In genomic region chr13:59557185-59557985, GRCm38 (mm10) we compare ENCODE assay signal across 8 mouse cellular contexts. TPM values are rescaled to one million over a fixed set of nuclear protein-coding genes. Genes with fewer than 3 reads are reported as not detected.
A peak's percentile ranks its signal among the peaks of the same experiment; 100 is the strongest.
DNase-seq lines count a peak whose midpoint lies in the region; ATAC-seq and TF ChIP-seq lines count a peak whose summit lies in the region.

No protein-coding gene starts in this region.

- peak; percentile 58 for ATAC-seq in G1E (ENCODE audit: extremely low read depth, insufficient number of reproducible peaks, low FRiP score, poor library complexity, severe bottlenecking)
- peak; percentile 92 for ATAC-seq in forebrain, embryonic 15.5 days (replicated peaks)
- peak; percentile 93 for ATAC-seq in neural tube, embryonic 15.5 days (ENCODE audit: low FRiP score)

- H3K4me1 ChIP-seq in G1E (ENCODE audit: insufficient read depth, low read depth, low read length), result peaks cover 58% of the 10 kb centered on the region
- peaks cover 30% of the 10 kb centered on the region for H3K4me1 ChIP-seq in forebrain, embryonic 15.5 days
- peaks cover 29% of the 10 kb centered on the region for H3K4me1 ChIP-seq in neural tube, embryonic 15.5 days

- intact Hi-C loops in heart, postnatal 25 days (cut with DNase I), result no loop called here

- H3K9me3 ChIP-seq in G1E (replicated peaks), result no peaks in the 10 kb centered on the region
- H3K9me3 ChIP-seq in forebrain, embryonic 15.5 days, result no peaks in the 10 kb centered on the region
- H3K9me3 ChIP-seq in neural tube, embryonic 15.5 days (replicated peaks), result no peaks in the 10 kb centered on the region

- peak; percentile 95 for DNase-seq in G1E (ENCODE audit: low spot score)
- peak; percentile 92 for DNase-seq in cerebellum, adult 11-12 months
- DNase-seq in heart, postnatal 25 days (ENCODE audit: low spot score), result peak; percentile 79
- DNase-seq in layer of hippocampus, adult 18-20 months (ENCODE audit: low spot score in 2 of 2), result peak; percentile 85 to 91
- DNase-seq in lung, adult 18-20 months, result peak; percentile 87 to 92
- DNase-seq in testis, postnatal 10 days (ENCODE audit: low spot score), result peak; percentile 93

- peaks cover 20% of the 10 kb centered on the region for H3K36me3 ChIP-seq in G1E (replicated peaks)
- no peaks in the 10 kb centered on the region for H3K36me3 ChIP-seq in forebrain, embryonic 15.5 days
- no peaks in the 10 kb centered on the region for H3K36me3 ChIP-seq in neural tube, embryonic 15.5 days

- H3K9ac ChIP-seq in forebrain, embryonic 15.5 days (replicated peaks), result peak overlapping the region; percentile 81
- peak overlapping the region; percentile 81 for H3K9ac ChIP-seq in neural tube, embryonic 15.5 days (replicated peaks)

- H3K27me3 ChIP-seq in G1E (ENCODE audit: insufficient read depth, low read length), result no peaks in the 10 kb centered on the region
- no peaks in the 10 kb centered on the region for H3K27me3 ChIP-seq in forebrain, embryonic 15.5 days
- no peaks in the 10 kb centered on the region for H3K27me3 ChIP-seq in neural tube, embryonic 15.5 days (replicated peaks)

- under 1% methylated on average over 39 of the region's 73 CpGs for WGBS in forebrain, embryonic 15.5 days
- WGBS in neural tube, embryonic 15.5 days, result under 1% methylated on average over 51 of the region's 73 CpGs

- TF ChIP-seq CTCF in G1E (IDR thresholded peaks at IDR 0.05; ENCODE audit: low read depth, low read length), result no peak

- H3K4me2 ChIP-seq in forebrain, embryonic 15.5 days (replicated peaks), result peak overlapping the region; percentile 77
- peak overlapping the region; percentile 59 for H3K4me2 ChIP-seq in neural tube, embryonic 15.5 days

- H3K4me3 ChIP-seq in G1E (ENCODE audit: low read depth, low read length), result peak overlapping the region; percentile 97
- H3K4me3 ChIP-seq in forebrain, embryonic 15.5 days, result peak overlapping the region; percentile 74
- H3K4me3 ChIP-seq in neural tube, embryonic 15.5 days (replicated peaks), result peak overlapping the region; percentile 74

- H3K27ac ChIP-seq in forebrain, embryonic 15.5 days (replicated peaks), result peak overlapping the region; percentile 81
- H3K27ac ChIP-seq in neural tube, embryonic 15.5 days (replicated peaks), result peak overlapping the region; percentile 88

RNA-seq across cellular contexts. Expression of gene Agtpbp1, which starts 27.6 kb away (rescaled TPM):
- total RNA-seq in G1E (2014; fragmentation: Nextera tagmentation), result 118 and 147 TPM in 2 replicates
- 62.0 and 73.3 TPM in 2 replicates for total RNA-seq in G1E (2017)
- polyA plus RNA-seq in G1E (2012), result 6.0 and 6.1 TPM in 2 replicates
- polyA plus RNA-seq in forebrain, embryonic 15.5 days (2015; fragmentation: Nextera tagmentation; extraction: Ambion mirVana), result 50.8 and 52.3 TPM in 2 replicates
- 100 to 1,000 TPM; 143 to 166 TPM for total RNA-seq in heart, postnatal 25 days (2021)
- 100 to 1,000 TPM; 353 to 356 TPM for total RNA-seq in layer of hippocampus, adult 18-20 months (2021)
- 67.4 and 72.5 TPM in 2 replicates for polyA plus RNA-seq in neural tube, embryonic 15.5 days (2015; fragmentation: Nextera tagmentation; extraction: Ambion mirVana)

RNA-seq across cellular contexts. Expression of gene Naa35, which starts 27.7 kb away (rescaled TPM):
- total RNA-seq in G1E (2014; fragmentation: Nextera tagmentation) (63.7 and 71.9 TPM in 2 replicates), G1E (2017) (29.5 and 31.0 TPM in 2 replicates)
- 8.4 and 8.5 TPM in 2 replicates for polyA plus RNA-seq in G1E (2012)
- polyA plus RNA-seq in forebrain, embryonic 15.5 days (2015; fragmentation: Nextera tagmentation; extraction: Ambion mirVana), result 157 and 161 TPM in 2 replicates
- 10 to 100 TPM; 78.6 to 96.1 TPM for total RNA-seq in heart, postnatal 25 days (2021)
- 10 to 100 TPM; 85.7 to 90.3 TPM for total RNA-seq in layer of hippocampus, adult 18-20 months (2021)
- polyA plus RNA-seq in neural tube, embryonic 15.5 days (2015; fragmentation: Nextera tagmentation; extraction: Ambion mirVana), result 123 and 131 TPM in 2 replicates

Comparison
In these comparisons a context has a peak if more than half of its experiments do, and no peak if none do; other contexts are left out.
1. Peak in every context shown above with its lines: DNase-seq, ATAC-seq, H3K4me3 ChIP-seq and H3K27ac ChIP-seq.